Mouse (Mus musculus) heart, adult 9 months (tissue): ENCODE measurements around the gene Dcun1d2.
A peak's percentile ranks its signal among the peaks of the same experiment; 100 is the strongest.
"Not testable (repeated sequence)": the region's sequence is repeated elsewhere in the genome, so short reads cannot be mapped to it uniquely, and the experiment has no call there.

ENCODE experiments used
- DNase-seq, 2 experiments: peaks; one replicate each; pipeline ENCODE4 v3.0.0; 2022; ENCODE audit warnings: low spot score in 2 of 2

The Dcun1d2 gene

DNA sequence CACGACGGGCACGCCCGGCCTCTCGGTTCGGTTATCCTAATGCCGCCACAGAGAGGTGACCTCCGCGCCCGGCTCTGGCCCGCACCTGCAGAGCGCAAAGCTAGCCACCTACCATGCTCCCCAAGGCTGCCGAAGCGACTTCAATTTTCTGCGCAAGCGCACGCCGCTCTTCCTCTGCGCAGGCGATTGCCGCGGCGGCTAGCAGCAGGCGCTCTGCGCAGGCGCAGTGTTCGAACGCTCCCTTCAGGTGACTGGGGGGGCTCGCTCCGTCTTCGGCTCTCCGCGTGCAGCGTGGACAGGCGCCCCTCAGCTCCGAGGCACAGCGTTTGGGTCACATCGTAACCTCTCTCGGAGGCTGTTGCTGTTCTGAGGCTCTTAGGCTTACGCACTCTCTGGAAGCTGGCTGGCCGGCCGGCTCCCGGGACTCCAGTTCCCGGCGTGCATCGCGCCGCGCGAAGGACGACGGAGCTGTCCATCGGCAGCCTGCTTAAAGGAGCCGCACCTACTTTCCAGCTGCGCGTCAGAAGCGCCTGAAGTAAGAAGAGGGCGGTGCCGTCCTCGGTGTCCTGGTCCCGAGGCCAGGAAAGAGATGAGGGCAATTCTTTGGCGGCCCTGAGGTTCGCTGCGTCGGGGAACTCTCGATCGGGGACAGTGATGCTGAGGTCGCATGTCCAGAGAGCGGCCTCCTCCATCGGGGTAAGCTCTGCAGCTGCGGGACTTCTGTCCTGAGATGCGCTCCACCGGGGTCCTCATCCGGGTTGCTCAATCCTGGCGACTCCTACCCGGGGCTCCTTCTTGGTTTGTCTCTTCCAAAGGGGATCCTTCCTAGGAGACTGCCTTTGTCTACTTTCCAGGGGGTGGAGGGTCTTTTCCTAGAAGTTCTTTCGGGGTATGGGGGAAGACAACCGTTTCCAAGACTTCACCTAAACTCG lies at the start of gene Dcun1d2, which contains the start of gene Tmco3:
Dcun1d2 (minus strand) TSS at position 440 of the 932 bp plus-strand sequence.
Tmco3 (plus strand) TSS at position 499 of the 932 bp plus-strand sequence.
- peak; percentile 94 to 96 for DNase-seq

DNA sequence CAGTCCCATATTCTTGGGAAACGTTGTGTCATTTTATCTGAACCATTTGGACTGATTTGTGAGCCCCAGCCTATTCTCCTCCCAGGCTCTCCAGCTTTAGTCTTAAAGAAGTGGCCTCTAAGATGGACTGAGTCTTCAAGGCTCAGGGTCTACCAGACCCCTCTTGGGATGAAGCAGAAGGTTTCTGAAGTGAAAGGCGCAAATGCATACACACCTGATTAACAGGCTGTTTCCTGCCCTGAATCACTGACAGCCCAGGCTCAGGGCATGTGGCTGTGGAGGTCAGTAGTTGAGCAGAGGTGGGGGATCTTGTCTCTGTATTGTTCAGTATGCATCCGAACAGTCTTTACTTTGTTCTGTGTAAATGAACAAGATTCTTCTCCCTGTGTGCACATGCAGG lies 49.7 kb upstream of the Dcun1d2 start:
- no peak for DNase-seq

DNA sequence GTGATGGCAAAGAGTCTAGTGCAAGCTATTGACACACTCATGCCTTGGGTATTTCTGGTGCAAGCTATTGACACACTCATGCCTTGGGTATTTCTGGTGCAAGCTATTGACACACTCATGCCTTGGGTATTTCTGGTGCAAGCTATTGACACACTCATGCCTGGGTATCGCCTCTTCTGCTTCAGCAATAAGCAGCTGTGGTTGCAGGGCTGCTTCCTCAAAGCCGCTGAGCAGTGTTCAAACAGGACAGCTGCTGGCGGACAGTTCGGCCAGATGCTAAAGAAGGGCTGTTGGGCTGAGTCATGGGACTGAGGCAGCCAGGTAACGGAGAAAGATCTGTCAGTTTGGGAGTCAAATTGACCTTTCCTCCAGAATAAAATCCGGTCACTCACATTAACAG lies 49.3 kb upstream of the Dcun1d2 start:
- DNase-seq, result not testable (repeated sequence)

DNA sequence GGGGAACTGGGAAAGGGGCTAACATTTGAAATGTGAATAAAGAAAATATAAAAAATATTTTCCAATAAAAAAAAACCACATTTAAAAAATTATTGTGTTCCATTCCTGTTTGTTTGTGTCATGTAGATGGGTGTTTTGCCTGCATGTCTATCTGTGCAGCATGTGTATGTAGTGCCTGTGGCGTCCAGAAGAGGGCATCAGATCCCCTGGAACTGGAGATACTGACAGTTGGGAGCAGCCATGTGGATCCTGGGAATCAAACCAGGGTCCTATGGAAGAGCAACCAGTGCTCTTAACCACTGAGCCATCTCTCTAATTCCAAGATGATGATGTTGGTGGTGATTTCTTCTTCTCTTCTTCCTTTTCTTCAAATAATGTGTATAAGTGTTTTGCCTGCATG lies 46.7 kb upstream of the Dcun1d2 start:
- DNase-seq, result no peak

DNA sequence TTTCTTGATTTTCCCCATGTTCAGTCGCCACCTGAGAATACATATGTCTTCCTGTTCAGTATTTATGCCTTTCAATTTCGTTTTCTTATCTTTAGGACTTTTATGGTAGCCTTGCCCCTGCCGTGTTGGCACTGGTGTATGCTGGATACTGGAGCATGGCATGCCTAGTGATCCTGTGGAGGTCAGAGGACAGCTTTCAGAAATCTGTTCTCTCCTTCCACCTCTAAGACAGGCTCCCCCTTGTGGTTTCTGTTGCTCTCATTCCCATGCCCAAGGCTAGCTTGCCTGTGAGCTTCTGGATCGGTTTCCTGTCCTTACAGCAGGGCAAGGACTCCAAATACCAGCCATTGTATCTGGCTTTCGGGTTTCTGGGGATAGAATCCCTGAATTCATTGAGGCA lies 38.7 kb upstream of the Dcun1d2 start:
- no peak for DNase-seq

DNA sequence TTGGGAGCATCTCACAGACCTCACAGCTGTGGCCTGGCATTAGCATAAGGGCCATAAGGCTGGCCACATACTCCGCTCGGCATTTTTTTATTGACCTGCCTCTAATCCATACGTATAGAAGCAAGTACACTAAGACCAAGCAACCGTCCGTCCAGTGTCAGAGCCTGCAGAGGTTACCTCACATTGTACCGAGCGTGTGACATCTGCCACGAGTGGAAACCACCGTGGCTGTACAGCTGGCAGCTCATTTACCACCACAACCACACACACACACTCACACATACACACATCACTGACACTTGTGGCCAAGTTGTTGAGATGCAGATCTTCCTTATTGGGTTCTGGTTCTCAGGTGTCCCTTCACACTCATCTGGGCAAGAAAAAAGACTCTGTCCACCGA lies 28.7 kb upstream of the Dcun1d2 start:
- DNase-seq, result no peak

DNA sequence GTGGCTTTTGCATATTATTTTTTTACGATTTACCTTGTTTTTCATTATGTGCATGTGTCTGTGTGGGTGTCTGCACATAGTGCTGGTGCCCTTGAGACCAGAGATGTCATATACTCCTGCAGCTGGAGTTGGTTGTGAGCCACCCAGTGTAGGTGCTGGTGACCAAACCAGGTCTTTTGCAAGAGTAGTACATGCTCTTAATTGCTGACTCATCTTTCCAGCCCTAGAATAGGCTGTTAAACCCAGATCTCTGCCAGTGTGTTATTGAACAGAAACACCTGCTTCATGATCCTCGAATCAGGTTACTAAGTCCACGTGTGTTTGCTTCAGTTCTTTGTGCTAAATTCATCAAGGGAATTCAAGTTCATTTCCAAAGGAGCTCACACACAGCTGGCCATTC lies 27.0 kb upstream of the Dcun1d2 start:
- DNase-seq, result no peak

DNA sequence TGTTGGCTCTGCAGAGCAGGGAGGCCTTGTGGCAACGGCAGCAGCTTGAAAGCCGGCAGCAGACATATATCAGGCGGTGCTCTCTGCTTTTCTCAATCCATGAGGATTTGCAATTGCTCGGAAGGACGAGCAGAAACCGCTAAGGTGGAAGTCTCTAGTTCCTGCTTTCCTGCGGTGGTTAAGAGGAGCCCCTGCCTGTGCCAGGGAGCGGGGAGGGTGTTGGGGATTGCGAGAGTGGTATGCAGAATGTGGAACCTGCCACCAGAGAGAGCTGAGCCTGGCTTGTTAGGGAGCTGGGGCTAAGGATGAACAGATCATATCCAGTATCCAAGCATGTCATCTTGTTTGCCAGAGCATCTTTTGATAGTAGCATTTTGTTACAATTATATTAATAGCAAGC lies 19.0 kb upstream of the Dcun1d2 start:
- DNase-seq, result no peak

DNA sequence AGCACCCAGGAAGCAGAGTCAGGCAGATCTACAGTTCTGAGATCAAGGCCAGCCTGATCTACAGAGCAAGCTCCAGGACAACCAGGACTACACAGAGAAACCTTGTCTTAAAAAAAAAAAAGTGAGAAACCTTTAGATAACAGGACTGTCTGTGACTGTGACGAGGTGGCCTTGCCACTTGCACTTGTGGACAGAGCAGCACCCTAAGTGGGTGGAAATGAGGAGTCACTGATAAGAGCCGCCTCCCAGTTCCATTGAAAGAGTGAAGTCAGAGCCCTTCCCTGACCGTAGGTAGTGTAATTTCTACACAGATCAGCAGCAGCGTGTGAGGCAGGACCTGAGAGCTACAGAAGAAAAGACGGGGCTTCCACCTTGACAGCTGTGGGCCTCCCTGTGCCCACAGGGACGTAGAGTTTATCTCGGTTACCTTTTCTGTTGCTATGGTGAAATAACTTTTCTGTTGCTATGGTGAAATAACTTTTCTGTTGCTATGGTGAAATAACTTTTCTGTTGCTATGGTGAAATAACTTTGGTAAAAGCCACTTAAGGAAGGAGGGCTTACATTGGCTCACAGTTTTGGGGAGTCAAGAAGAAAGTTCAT lies 18.5 kb upstream of the Dcun1d2 start:
- no peak for DNase-seq

DNA sequence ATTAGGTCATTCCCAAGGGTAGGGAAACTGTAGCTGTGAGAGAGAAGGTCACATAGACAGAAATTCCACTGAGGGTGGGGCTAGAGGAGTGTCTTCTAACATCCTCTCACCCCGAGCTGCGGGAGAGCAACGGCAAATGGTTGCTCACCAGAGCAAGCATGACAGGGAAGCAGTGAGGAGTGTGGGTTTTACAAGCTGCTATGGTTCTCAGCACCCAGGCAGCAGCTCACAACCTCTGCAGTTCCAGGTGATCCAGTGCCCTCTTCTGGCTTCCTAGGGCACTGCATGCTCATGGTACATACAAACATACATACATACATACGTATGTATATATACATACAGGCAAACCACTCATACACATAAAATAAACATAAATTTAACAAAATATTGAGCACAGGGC lies 18.0 kb upstream of the Dcun1d2 start:
- no peak for DNase-seq

DNA sequence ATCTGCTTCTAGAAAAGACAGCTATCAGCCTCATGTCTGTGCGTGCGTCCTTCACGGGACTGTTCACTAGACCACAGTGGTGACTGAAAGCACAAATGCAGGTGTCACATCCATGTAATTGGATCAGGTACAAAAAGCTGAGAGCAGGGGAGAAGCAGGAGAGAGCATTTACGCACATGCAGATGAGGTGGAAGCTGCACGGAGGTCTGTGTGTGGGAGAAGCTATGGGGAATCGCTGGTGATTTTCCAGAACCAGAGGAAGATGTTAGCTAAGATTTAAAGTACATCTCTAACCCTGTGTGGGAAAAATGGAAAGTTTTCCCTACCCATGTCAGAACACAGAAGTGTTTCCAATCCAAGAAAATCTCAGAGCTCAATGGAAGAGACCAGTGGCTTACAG lies 17.5 kb upstream of the Dcun1d2 start:
- no peak for DNase-seq

DNA sequence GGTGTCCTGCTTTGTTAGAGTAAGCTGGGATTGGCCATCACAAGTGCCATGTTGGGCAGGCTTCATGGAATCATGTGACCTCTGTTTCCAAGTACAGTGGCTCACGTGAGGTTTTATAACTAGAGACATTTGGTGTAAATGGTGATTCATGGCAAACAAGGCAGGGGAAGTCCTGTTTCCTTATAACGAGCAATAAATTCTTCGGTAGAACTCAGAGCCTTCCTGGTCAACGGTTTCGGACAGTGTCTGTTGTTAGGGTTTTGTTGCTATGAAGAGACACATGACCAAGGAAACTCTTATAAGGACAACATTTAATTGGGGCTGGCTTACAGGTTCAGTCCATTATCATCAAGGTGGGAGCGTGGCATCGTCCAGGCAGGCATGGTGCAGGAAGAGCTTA lies 13.1 kb upstream of the Dcun1d2 start:
- no peak for DNase-seq

DNA sequence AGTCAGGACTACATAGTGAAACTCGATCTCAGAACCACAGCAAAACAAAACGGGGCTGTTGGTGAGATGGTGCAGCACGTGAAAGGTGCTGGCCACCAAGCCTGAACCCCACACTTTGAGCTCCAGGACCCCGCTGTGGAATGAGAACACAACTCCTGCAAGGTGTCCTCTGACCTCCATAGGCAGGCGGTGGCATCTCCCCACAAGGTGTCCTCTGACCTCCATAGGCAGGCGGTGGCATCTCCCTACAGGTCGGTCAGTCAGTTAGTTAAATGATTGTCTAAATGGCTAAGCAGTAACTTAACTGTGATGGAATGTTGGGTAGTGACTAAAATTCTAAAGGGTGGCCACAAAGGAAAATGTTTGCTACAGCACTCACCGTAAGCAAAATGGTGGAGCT lies 11.6 kb upstream of the Dcun1d2 start:
- DNase-seq, result no peak

DNA sequence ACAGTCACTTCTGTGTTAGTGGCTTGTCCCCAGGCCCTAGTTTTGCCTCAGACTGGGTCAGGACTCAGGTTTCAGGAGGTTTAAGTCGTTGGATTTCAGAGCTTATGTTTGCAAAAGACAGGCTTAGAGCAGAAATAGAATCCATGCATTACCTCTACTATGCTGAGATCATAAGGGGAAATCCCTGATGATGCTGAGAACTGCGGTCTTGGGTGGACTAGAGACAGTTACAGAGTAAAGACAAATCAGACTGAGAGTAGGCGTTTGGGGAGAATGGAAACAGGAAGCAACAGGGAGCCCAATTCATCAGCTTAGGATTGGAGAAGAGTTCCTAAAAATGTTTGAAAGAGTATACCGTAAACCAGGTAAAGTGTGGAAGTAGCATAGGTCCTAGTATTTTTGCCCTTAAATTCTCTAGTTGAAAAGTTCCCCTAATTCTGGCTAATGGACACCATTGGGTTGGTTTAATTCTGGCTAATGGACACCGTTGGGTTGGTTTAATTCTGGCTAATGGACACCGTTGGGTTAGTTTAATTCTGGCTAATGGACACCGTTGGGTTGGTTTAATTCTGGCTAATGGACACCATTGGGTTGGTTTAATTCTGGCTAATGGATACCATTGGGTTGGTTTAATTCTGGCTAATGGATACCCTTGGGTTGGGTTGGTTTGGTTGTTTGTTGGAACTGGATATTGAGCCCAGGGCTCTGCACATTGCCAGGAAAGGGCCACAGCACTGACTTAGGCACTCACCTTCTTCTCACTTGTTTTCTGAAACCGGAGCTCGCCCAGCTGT lies 5.9 kb upstream of the Dcun1d2 start:
- no peak for DNase-seq

DNA sequence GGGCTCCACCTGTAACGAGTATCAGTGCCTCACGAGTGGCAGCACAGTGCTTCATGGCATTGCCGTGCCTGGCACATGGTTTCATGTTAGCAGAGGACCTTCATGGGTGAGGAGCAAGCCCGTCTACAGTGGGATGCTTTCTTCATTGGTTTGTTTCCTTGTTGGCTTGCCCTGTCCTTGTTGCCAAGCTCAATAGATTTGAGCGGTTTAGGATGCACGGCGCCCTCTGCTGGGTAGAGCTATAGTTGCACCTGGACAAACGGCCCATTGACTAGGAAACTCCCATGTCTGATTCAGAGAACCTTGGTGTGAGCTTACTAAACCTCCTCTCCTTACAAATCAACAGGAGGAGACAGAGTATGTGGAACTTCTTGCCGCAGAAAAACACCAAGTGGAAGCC lies 4.4 kb upstream of the Dcun1d2 start:
- DNase-seq, result peak; percentile 41 to 70

DNA sequence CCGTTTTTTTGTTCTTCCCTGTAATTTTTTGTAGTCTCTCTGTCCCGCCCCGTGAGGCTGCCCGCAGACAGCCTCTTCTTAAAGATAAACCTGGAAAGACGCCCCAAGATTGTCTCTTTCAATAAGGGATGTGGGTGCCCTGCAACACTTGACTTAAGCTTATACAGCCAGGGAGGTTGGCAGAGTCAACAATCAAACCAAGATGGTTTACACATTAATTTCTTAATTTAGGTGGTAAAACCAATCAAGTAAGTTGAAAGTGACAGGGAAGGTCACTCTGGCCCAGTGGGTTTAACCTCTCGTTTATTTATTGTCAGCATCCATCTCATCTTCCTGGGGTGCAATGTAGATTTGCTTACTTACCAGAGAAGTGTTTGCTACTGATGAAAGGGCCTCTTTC lies 715 bp upstream of the Dcun1d2 start:
- DNase-seq, result no peak

DNA sequence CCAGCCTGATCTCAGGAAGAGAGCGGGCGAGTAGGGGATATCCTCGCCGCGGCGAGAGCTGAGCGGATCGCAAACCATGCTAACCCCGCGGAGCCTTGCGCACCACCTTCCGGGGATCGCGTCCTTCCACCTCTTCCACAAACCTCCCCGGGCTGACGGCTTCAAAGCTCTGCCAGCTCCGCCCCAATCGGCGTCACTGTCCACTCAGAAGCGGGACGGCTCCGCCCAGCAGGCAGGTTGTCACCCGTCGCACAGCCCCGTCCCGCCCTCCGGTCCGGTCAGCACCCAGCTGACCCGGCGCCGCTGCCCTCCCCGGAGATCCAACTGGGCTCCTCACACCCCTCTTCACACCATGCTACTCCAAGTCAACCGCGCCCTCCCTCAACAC lies 633 bp downstream of the Dcun1d2 start:
- peak; percentile 91 for DNase-seq

DNA sequence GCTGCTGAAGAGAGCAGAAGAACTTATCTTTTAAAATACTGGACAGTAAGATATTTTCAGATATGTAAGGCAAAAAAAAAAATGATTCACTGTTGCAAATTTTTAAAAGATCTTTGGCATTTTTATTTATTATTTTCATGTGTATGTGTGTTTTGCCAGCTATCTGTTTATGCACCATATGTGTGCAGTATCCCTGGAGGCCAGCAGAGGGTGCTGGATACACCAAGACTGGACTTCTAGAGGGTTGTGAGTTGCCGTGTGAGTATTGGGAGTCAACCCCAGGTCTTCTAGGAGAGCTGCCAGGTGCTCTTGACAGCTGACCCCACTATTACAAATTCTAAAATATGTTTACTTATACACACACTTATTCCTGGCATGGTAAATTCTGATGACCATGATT lies 4.7 kb downstream of the Dcun1d2 start:
- DNase-seq, result no peak

DNA sequence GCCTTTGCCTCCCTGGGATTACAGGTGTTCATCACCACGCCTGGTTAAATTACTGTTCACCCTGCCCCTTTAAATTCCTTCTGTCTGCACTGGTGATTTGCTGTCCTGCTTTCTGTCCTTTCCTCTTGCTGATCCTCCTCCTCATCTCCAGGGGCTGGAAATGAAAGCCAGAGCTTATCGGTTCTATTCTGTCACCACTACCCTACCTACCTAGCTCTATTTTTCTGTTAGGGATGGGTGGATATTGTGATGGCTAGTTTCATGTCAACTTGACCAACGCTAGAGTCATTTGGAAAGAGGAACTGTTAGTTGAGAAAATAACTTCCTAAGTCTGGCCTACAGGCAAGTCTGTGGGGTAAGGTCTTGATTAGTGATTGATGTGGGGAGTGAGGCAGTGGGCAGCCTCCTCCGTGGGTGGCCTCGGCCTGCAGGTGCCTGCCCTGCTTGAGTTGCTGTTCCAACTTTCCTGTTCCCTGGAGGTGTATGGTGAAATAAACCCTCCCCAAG lies 10.9 kb downstream of the Dcun1d2 start:
- no peak for DNase-seq

DNA sequence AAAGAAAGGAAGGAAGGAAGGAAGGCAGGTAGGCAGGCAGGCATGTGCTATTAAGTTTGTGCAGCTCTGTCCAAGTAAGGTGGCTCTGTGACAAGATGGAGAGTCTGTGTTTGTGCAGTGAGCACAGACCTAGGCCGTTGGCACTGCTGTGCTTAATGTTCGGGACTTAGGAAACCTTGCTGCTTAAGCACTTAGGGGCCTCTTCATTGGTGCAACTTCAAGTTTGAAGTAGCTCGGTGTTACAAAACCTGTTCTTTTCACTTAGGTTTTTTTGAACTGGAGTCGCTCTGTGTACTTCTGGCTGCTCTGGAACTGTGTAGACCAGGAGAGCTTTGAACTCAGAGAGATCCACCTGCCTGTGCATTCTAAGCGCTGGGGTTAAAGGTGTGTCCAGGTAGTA lies 15.1 kb downstream of the Dcun1d2 start:
- no peak for DNase-seq

DNA sequence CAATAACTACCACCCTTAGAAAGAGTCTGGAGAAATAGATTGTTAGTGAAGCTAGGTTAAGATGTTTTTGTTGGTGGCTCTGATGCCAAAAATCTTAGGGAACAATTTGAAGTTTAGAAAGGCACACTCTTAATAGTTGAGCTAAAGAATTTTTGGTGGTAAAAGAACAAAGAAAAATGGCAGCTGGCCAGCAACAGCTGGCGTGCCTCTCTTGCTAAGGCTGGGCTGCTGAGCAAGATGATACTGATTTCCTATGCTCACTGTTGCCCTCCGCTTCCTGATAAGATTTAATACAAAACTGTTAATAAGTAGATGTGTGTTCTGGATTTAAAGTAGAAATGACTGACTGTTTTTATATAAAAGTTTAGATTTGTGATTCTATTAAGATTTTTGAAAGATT lies 20.4 kb downstream of the Dcun1d2 start:
- no peak for DNase-seq

DNA sequence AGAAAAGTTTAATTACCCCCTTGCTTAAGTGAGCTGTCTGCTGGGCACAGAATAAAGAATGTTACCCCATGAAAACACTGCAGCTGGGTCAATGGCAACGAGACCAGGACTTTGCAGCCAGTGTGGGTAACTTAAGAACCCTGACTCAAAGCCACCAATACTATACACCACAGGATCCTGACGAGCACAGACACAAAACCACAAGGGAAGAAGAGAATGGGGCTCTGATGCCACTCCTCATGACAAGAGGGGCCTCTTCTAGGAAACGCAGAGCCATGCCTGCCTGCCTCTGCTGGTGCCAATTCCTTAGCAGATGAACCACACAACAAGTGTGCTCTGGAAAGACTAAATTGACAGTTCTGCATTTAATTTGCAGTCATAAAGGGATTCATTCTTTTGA lies 24.6 kb downstream of the Dcun1d2 start:
- DNase-seq, result no peak
